Mouse (Mus musculus) ES-E14 (cell line): ENCODE results near the gene Fxyd4.

Source experiments
- CHD2 ChIP-seq: IDR thresholded peaks from 2 replicates; pipeline ENCODE4 v1.6.1; 2014; ENCODE audit warnings: mild to moderate bottlenecking, low read depth, low read length, inconsistent platforms
- HCFC1 ChIP-seq: IDR thresholded peaks from 2 replicates; pipeline ENCODE4 v1.6.1; 2012; ENCODE audit warnings: low read length, inconsistent platforms, borderline replicate concordance; ENCODE audit not compliant: insufficient read depth
- MAFK ChIP-seq: IDR thresholded peaks from 2 replicates; pipeline ENCODE4 v1.6.1; 2014; ENCODE audit warnings: mild to moderate bottlenecking, low read depth, low read length, inconsistent platforms; ENCODE audit not compliant: insufficient read depth
- ZC3H11A ChIP-seq: IDR thresholded peaks from 2 replicates; pipeline ENCODE4 v1.6.1; 2012; ENCODE audit warnings: low read depth, mild to moderate bottlenecking, inconsistent platforms, low read length, borderline replicate concordance
- ZNF384 ChIP-seq: IDR thresholded peaks from 2 replicates; pipeline ENCODE4 v1.6.1; 2012; ENCODE audit warnings: low read depth, low read length, inconsistent platforms

GRCm38 (mm10) chr6:117922041-117922440 is 15.5 kb downstream of the Fxyd4 start:
- no peak for TF ChIP-seq ZC3H11A
- no peak for TF ChIP-seq MAFK
- TF ChIP-seq ZNF384, result no peak
- TF ChIP-seq CHD2, result no peak
- TF ChIP-seq HCFC1, result no peak
